Mouse (Mus musculus) induced T-regulatory cell, adult 2 months (primary cell): ENCODE results near the gene Bptf.
"Not testable (repeated sequence)": the region's sequence is repeated elsewhere in the genome, so short reads cannot be mapped to it uniquely, and the experiment has no call there.

Experiments used
- DNase-seq: peaks from one replicate; pipeline ENCODE4 v3.0.0-alpha.2; 2012; ENCODE audit warnings: low read depth

Gene Bptf

DNA sequence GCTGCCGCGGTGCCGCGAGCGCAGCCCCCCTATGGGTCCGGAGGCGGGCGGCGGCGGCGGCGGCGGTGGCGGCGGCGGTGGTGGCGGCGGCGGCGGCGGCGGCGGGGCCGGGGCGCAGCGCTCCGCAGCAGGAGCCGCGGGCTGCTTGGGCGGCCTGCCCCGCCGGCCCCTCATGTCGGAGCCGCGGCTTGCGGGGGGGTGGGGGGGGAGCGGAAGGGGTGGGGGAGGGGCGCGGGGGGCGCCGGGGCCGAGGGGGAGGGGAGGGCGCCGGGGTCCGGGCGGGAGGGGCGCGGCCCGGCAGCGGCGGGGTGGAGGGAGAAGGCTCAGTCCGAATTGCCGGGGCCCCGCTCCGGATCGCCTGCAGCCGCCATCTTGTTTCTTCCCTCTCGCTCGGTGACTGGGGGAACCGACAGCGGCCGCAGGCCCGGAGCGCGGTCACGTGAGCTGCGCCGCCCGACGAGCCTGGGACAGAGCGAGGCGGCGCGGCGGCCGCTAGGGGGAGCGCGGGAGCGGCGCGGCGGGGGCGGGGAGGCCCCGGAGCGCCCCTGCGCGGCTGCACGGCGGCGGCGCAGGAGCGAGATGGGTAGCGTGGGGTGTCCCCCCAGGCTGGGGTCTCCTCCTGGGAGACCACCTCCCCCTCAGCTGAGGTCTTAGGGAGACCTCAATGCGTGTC, at the start of gene Bptf:
TSS of gene Bptf (minus strand) at position 379 of the 673 bp plus-strand sequence.
- DNase-seq, result peak; percentile 94

- DNase-seq, result no peak
Measured at GRCm38 (mm10) chr11:107161215-107161614, 29.3 kb upstream of the Bptf start.

GRCm38 (mm10) chr11:107159034-107159433, 27.1 kb upstream of the Bptf start:
- peak; percentile 76 for DNase-seq

- no peak for DNase-seq
Measured at GRCm38 (mm10) chr11:107156977-107157642, 25.2 kb upstream of the Bptf start.

- no peak for DNase-seq
Measured at GRCm38 (mm10) chr11:107155292-107155691, 23.4 kb upstream of the Bptf start.

DNA sequence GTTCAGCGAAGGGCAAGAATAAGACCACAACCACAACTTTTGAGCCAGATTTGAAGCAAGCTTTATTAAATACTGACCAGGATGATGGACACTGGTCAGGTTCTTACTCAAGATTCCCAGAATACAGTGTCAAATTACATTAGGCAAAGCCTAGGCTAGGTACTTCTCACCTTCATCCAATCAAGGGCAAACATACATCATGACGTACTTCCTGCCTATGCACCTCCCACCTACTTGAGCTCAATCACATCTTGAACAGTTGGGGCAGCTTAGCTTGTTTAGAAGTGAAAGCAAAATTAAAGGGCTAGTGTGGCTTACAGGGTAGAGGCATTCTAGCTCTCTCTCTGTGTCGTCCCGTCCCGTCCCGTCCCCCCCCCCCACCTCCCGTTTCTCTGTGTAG, 22.5 kb upstream of the Bptf start:
- peak; percentile 49 for DNase-seq

DNA sequence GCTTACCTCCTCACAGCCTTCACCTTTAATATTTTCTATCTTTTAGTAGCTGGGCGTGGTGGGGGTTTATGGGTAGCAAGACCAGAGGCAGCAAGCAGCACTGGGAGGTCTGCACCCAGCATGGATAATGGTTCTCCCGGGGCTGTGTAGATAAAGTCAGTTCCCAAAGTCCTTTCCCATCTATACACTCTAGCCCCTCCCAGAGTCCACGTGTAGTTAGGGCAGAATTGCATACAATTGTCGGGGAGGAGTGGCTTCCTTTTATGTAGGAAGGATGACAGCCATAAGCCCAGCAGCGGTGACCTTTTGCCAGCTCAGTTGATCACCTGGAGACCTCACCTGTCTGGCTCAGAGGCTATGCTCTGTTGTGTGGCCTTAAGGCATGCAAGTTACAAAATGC, 21.7 kb upstream of the Bptf start:
- no peak for DNase-seq

DNA sequence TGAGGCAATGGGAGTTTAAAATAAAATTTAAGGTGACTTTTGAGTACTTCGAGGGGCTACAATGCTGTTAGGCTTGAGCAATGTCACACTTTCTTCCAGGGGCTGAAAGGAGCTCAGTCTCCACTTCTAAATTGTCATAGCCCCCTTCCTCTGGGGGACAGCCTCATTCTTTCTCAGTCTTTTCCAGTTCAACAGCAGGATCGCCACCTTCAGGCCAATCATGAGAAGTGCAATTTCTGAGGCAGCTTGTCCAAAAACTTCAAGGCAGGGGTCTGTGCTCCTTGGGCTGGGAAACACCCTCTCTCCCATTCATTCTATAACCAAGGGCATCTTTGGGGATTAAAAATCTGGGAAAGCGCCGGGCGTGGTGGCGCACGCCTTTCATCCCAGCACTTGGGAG, 19.9 kb upstream of the Bptf start:
- peak; percentile 61 for DNase-seq

GRCm38 (mm10) chr11:107143956-107144355, 12.0 kb upstream of the Bptf start:
- DNase-seq, result not testable (repeated sequence)

DNA sequence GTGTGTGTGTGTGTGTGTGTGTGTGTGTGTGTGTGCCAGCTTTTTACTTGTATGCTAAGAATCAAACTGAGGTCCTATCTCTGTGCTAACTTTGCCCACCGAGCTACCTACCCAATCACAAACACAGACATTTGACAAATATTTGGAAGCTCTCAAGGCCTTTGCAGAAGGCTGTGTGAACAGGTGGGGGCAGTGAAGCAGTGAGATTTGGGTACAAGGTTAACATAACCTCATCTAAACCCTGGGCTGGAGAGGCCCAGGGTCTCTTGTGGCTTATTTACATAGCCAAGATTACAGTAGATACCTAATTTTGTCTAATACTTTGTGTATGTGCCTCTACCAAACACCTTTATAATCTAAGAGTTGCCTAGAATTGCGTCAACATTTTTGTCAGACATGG, 10.5 kb upstream of the Bptf start:
- no peak for DNase-seq

GRCm38 (mm10) chr11:107140756-107141155, 8.8 kb upstream of the Bptf start:
- no peak for DNase-seq

DNA sequence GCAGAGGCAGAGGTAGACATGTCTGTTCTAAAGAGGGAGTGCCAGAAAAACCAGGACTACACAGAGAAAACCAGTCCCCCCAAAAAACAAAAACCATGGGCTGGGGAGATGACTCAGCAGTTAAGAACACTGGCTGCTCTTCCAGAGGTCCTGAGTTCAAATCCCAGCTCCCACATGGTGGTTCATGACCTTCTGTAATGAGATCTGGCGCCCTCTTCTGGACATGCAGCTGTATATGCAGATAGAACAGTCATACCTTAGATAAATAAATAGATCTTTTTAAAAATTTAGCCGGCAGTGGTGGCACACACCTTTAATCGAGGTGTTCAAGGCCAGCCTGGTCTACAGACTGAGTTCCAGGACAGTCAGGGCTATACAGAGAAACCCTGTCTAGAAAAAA, 6.7 kb upstream of the Bptf start:
- DNase-seq, result peak; percentile 75

DNA sequence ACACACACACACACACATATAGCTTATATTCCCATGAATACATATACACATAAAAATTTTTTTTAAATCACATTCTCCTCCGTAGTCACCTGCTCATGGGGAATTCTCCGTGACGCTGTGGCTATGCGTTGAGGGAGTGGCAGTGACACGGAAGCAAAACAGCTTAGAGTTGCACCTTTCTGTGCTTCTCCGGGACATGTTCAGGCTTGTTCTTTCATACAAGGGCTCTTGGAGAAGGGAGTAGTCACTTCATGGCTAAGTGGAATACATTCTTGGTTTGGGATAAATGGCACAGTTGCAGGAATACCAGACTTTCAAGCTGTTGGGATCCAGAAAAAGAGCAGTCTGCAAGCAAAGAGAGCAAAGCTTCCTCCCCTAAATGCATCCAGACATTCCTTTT, 5.7 kb upstream of the Bptf start:
- DNase-seq, result no peak

DNA sequence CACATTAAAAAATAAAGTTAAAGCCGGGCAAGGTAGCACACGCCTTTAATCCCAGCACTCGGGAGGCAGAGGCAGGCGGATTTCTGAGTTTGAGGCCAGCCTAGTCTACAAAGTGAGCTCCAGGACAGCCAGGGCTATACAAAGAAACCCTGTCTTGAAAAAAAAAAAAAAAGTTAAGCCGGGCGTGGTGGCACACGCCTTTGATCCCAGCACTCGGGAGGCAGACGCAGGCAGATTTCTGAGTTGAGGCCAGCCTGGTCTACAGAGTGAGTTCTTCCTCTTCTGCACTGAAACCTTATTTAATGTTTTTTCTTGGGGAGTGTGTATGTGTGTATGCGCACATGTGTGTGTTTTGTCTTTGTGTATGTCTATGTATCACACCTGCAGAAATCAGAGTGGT, 4.5 kb upstream of the Bptf start:
- DNase-seq, result not testable (repeated sequence)

- no peak for DNase-seq
Measured at GRCm38 (mm10) chr11:107135741-107136140, 3.8 kb upstream of the Bptf start.

- DNase-seq, result no peak
Measured at GRCm38 (mm10) chr11:107132426-107132825, 499 bp upstream of the Bptf start.

- peak; percentile 76 for DNase-seq
Measured at GRCm38 (mm10) chr11:107130879-107131748, 813 bp downstream of the Bptf start.

DNA sequence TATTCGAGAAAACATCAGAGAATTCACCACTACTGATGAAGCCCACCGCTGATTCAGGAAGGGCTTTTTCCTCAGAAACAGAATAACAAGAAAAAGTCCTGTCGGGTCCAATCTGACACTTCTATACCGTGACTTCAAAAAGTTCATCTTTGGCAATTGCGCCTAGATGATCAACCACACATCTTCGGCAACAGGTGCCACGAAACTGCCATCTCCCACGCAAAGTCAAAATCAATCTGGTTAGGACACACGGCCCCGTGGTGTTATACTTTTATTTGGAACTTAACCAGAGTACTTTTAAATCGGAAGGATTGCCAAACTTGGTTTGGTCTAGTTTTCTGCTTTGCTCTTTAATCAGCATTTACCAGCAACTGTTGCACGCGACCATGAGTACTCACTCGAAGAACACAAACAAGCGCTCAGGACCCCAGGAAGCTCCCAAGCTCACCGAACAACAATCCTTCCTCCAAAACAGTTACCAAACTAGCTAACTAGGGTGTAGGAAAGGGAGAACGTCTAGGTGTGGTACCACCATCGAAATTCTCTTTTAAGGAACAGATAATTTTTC, 1.6 kb downstream of the Bptf start:
- peak; percentile 61 for DNase-seq

DNA sequence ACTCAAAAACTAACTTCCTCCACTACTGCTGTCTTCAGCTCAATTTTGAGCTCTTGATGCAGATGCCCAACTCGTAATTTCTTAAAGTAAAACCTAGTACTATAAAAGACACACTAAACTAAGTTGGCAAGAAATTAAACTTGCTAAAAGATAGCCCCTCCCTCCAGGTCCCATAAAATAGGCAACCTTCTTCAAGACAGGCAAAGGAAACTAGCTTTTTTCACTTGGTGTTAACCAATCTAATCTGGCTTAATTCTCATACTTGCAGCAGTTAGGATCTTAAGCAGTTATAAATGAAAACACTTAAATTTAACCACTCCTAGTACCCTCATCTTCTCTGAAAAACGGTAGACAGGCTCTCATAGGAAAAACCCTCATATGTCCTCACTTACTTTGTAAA, 2.3 kb downstream of the Bptf start:
- peak; percentile 40 for DNase-seq

DNA sequence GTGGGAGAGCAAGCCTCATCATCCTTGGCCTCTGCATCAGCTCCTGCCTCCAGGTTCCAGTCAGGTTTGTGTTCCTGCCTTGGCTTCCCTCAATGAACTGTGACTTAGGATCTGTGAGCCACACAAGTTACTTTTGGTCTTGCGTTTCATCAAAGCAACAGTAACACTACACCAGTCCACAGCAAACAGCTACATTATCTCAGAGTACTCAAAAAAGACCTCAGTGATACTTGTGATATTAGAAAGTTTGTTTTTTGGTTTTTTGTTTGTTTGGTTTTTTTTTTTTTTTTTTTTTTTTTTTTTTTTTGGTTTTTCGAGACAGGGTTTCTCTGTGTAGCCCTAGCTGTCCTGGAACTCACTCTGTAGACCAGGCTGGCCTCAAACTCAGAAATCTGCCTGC, 5.2 kb downstream of the Bptf start:
- DNase-seq, result not testable (repeated sequence)

DNA sequence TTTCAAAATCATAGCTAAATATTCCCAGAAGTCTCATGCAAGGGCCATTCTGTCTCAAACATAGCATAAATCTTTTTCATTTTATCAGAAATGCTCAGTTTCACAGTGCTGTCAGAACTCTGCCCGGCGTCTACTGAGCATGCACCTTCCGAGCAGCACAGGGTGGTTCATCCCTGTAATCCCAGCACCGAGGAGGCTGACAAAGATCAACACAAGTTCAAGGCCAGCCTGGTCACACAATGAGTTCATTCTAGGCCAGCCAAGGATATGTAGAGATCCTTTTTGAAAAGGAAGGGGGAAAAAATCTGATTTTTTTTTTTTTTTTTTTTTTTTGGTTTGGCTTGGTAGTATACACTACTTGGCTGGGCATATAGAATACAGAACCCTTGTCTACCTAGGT, 6.9 kb downstream of the Bptf start:
- no peak for DNase-seq

DNA sequence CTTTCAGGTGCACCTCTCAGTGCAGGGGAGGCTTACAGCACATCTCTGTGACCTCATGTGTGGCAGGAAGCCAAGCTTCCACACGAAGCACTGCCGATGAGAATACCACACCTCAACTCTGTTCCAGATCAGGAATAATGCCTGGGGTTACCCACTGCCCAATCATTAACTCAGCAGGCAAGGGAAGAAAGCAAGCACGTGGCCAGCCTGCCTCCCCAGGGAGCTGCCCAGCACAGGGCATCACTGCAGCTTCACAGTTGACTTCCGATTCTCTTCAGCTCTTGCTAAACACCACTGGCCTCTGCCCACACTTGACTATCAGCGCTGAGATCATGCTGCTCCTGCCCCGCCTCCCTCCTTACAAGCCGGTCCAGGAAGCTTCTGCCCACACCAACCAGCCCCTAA, 7.6 kb downstream of the Bptf start:
- DNase-seq, result peak; percentile 81

- DNase-seq, result no peak
Measured at GRCm38 (mm10) chr11:107117789-107118188, 14.1 kb downstream of the Bptf start.
